Mouse (Mus musculus) megakaryocyte, embryonic 14.5 days (primary cell): ENCODE data around the gene Gm3250. TPM values are rescaled to one million over a fixed set of nuclear protein-coding genes. Genes with fewer than 3 reads are reported as not detected.

Experiments
- H3K27me3 ChIP-seq: replicated peaks from 2 replicates; pipeline ENCODE3; 2012; ENCODE audit warnings: inconsistent platforms
- H3K36me3 ChIP-seq: replicated peaks from 2 replicates; pipeline ENCODE3; 2012; ENCODE audit warnings: low read length, inconsistent platforms, mixed read lengths
- H3K4me1 ChIP-seq: 2 replicates; pipeline ENCODE4 v1.6.1; 2012; ENCODE audit warnings: inconsistent platforms
- H3K4me3 ChIP-seq: replicated peaks from 2 replicates; pipeline ENCODE3; 2012; ENCODE audit warnings: moderate library complexity, mild to moderate bottlenecking, inconsistent platforms
- H3K9me3 ChIP-seq: 2 replicates; pipeline ENCODE4 v1.6.1; 2012; ENCODE audit warnings: inconsistent platforms
- FLI1 ChIP-seq: IDR thresholded peaks from 2 replicates; pipeline ENCODE4 v1.6.1; 2012; ENCODE audit warnings: low read length, inconsistent platforms, mixed read lengths
- GATA1 ChIP-seq: IDR thresholded peaks from 3 replicates; pipeline ENCODE4 v1.6.1; 2012; ENCODE audit warnings: mixed read lengths, low read length, inconsistent platforms, borderline replicate concordance
- polyA plus RNA-seq: library from polyadenylated mRNA; stranded (reverse); fragments of >175 nt; gene quantifications from 2 replicates; pipeline ENCODE4 v1.2.3, GENCODE M21; 2012; ENCODE audit warnings: low replicate concordance; ENCODE audit not compliant: insufficient read depth

The Gm3250 gene
- polyA plus RNA-seq, 1 experiment = not detected

DNA sequence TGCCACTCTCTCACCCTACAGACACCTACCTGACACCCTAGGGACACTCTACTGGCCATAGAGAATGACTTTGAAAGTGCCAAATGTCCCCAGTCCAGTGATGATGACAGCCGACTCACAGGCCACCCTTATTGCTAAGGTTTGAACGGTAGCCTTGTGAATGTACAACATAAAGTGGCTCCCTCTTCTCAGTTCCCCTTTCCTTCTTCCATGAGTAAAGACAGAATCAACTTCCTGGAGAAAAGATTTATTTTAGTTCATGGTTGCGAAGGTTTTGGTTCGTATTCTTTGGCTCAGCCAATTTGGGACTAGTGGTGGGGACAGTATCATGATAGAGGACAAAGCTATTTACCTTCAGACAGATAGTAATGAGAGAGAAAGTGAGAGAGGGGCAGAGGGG, 43.4 kb downstream of the Gm3250 start:
- H3K4me1 ChIP-seq = peaks cover 3% of the 10 kb centered on the region; the same call in 1 of the 2 replicates
- no peak overlapping the region for H3K4me3 ChIP-seq
- TF ChIP-seq FLI1 (no peak), GATA1 (no peak)
- H3K27me3 ChIP-seq = peaks cover 47% of the 10 kb centered on the region
- peaks cover 9% of the 10 kb centered on the region for H3K9me3 ChIP-seq
- H3K36me3 ChIP-seq = no peaks in the 10 kb centered on the region

- Histone ChIP-seq H3K4me1 (peaks cover 9% of the 10 kb centered on the region), H3K27me3 (peaks cover 39% of the 10 kb centered on the region), H3K9me3 (peaks cover 11% of the 10 kb centered on the region), H3K4me3 (no peak overlapping the region), H3K36me3 (no peaks in the 10 kb centered on the region)
- TF ChIP-seq FLI1 (no peak), GATA1 (no peak)
Observed at GRCm38 (mm10) chr10:77735928-77736327, 46.4 kb downstream of the Gm3250 start.

Other genes starting within 250 kb of the Gm3250 start
- 284 and 814 TPM in 2 replicates for gene Pttg1ip, start 200.8 kb downstream of the Gm3250 start, polyA plus RNA-seq
- 11.6 and 90.7 TPM in 2 replicates for gene Sumo3, start 176.4 kb downstream of the Gm3250 start, polyA plus RNA-seq
- gene Gm49325, start 176.3 kb downstream of the Gm3250 start, polyA plus RNA-seq = 9.0 and 23.2 TPM in 2 replicates
- 14.2 and 28.4 TPM in 2 replicates for gene Ube2g2, start 160.3 kb downstream of the Gm3250 start, polyA plus RNA-seq
- 1.0 and 1.3 TPM in 2 replicates for gene Tspear, start 96.0 kb downstream of the Gm3250 start, polyA plus RNA-seq
- not detected in 2 replicates for gene Gm19402, start 91.8 kb downstream of the Gm3250 start, polyA plus RNA-seq
- not detected in 2 replicates for gene Gm9508, start 85.3 kb downstream of the Gm3250 start, polyA plus RNA-seq
- gene Gm10272, start 75.9 kb downstream of the Gm3250 start, polyA plus RNA-seq = not detected in 2 replicates
- gene Gm10024, start 71.1 kb downstream of the Gm3250 start, polyA plus RNA-seq = not detected in 2 replicates
- not detected in 2 replicates for gene Gm10142, start 66.7 kb downstream of the Gm3250 start, polyA plus RNA-seq
- gene Krtap12-1, start 61.9 kb downstream of the Gm3250 start, polyA plus RNA-seq = not detected in 2 replicates
- gene Gm10100, start 56.1 kb downstream of the Gm3250 start, polyA plus RNA-seq = not detected in 2 replicates
- gene Gm18596, start 39.9 kb downstream of the Gm3250 start, polyA plus RNA-seq = not detected in 2 replicates
- not detected in 2 replicates for gene Gm9736, start 31.2 kb downstream of the Gm3250 start, polyA plus RNA-seq
- not detected in 2 replicates for gene Gm3233, start 22.9 kb downstream of the Gm3250 start, polyA plus RNA-seq
- gene Gm3238, start 11.2 kb downstream of the Gm3250 start, polyA plus RNA-seq = not detected in 2 replicates
- gene Gm7138, start 5.6 kb downstream of the Gm3250 start, polyA plus RNA-seq = not detected in 2 replicates
- not detected in 2 replicates for gene Gm7137, start 5.7 kb upstream of the Gm3250 start, polyA plus RNA-seq
- not detected in 2 replicates for gene Gm9639, start 12.5 kb upstream of the Gm3250 start, polyA plus RNA-seq
- not detected in 2 replicates for gene Gm19668, start 16.6 kb upstream of the Gm3250 start, polyA plus RNA-seq
- gene Gm9507, start 29.3 kb upstream of the Gm3250 start, polyA plus RNA-seq = not detected in 2 replicates
- not detected in 2 replicates for gene Gm2696, start 32.1 kb upstream of the Gm3250 start, polyA plus RNA-seq
- gene Krtap10-4, start 44.6 kb upstream of the Gm3250 start, polyA plus RNA-seq = not detected in 2 replicates
- not detected in 2 replicates for gene Krtap10-10, start 53.4 kb upstream of the Gm3250 start, polyA plus RNA-seq
- not detected in 2 replicates for gene Gm36176, start 64.3 kb upstream of the Gm3250 start, polyA plus RNA-seq
- gene Gm10318, start 70.3 kb upstream of the Gm3250 start, polyA plus RNA-seq = not detected in 2 replicates
- gene Gm3285, start 79.4 kb upstream of the Gm3250 start, polyA plus RNA-seq = not detected in 2 replicates
- gene Lrrc3, start 120.0 kb upstream of the Gm3250 start, polyA plus RNA-seq = 0.03 TPM in 1 of 2 replicates, not detected in the other
- 2.7 TPM in 1 of 2 replicates, not detected in the other for gene Trpm2, start 188.0 kb upstream of the Gm3250 start, polyA plus RNA-seq
- 10.0 and 22.2 TPM in 2 replicates for gene 1810043G02Rik, start 196.0 kb upstream of the Gm3250 start, polyA plus RNA-seq
- 333 and 674 TPM in 2 replicates for gene Pfkl, start 227.5 kb upstream of the Gm3250 start, polyA plus RNA-seq